Comparison of ENCODE assay signal across 10 mouse cellular contexts in the genomic region with DNA sequence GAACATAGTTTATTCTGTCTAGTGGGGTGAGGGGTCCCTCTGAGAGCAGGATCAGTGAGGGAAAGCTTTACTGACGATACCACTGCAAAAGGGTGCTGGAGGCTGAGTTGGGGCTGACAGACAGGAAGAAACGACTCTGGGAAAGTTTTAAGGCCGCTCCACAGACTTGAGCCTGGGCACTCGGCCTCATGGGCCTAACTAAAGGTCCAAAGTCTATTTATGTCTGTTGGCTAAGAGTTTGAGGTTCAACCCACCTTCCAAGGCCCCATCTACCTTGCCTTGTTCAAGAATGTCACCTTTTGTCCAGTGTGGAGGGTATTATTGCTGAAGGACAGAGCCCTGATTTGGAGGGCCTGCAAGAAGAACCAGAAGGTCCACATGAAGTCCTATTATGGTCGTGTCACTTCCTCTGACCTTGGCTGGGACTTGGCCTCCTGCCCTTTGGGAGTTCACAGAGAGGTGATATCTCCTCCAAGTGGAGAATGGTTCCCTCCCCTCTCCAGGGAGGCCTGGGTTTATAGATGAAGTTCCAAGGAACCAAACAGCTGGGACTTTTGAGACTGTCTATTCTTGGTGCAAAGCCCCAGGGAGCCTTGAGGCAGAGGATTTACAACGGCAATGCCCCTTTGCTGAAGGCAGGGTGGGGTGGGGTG. TPM values are rescaled to one million over a fixed set of nuclear protein-coding genes. Genes with fewer than 3 reads are reported as not detected.
DNase-seq lines count a peak whose midpoint lies in the region; ATAC-seq and TF ChIP-seq lines count a peak whose summit lies in the region.
"Had no signal": no experiment of that assay in that cellular context is flagged by ENCODE, and none has a peak within 500 bp of the region (broad histone marks: within the 10 kb centered on the region; RNA-seq: fewer than 3 reads in every experiment).

No protein-coding gene starts in this region.

- no peak for TF ChIP-seq CTCF in kidney, adult 2 months (conservative IDR thresholded peaks at IDR 0.05; ENCODE audit: insufficient read depth, insufficient read length, low read depth, low read length)

- no peak overlapping the region for H3K4me3 ChIP-seq in kidney, adult 2 months (ENCODE audit: insufficient read depth, low read depth, low read length)
- H3K4me3 ChIP-seq: embryonic facial prominence, embryonic 12.5 days; limb, embryonic 12.5 days had no signal

- 28% methylated on average over 6 of the region's 6 CpGs for WGBS in kidney, adult 2 months

- H3K27ac ChIP-seq in kidney, adult 2 months (ENCODE audit: insufficient read depth, low read depth, low read length), result peak overlapping the region; percentile 62
- H3K27ac ChIP-seq: embryonic facial prominence, embryonic 12.5 days; limb, embryonic 12.5 days had no signal

- intact Hi-C loops in gastrocnemius, postnatal 14 days (cut with DNase I; ENCODE audit: low total_unique reads), result no loop called here

- TF ChIP-seq POLR2A in kidney, adult 2 months (IDR thresholded peaks at IDR 0.05; ENCODE audit: low read depth, low read length), result no peak

- DNase-seq in adipocyte (ENCODE audit: low spot score), result peak; percentile 64
- peak; percentile 76 for DNase-seq in gastrocnemius, postnatal 14 days
- DNase-seq in kidney, adult 2 months, result peak; percentile 96
- peak; percentile 89 for DNase-seq in lung, postnatal 36 days
- no peak for DNase-seq in layer of hippocampus, postnatal 10 days (ENCODE audit: low spot score in 2 of 2)
- DNase-seq in cerebellum, adult 9-10 months, result no peak

- no peak for ATAC-seq in megakaryocyte-erythroid progenitor cell, adult 5-6 weeks (replicated peaks; ENCODE audit: low FRiP score, low TSS enrichment, poor library complexity, severe bottlenecking)
- no peak for ATAC-seq in monocyte, adult 5-6 weeks (replicated peaks; ENCODE audit: insufficient number of reproducible peaks, low FRiP score, low TSS enrichment, poor library complexity, severe bottlenecking)

- H3K4me1 ChIP-seq in kidney, adult 2 months (ENCODE audit: control insufficient read depth, insufficient read depth, low read length), result peaks cover 24% of the 10 kb centered on the region

- H3K36me3 ChIP-seq in kidney, adult 2 months (ENCODE audit: control insufficient read depth, insufficient read depth, low read length), result no peaks in the 10 kb centered on the region
- H3K36me3 ChIP-seq: embryonic facial prominence, embryonic 12.5 days; limb, embryonic 12.5 days had no signal

- H3K27me3 ChIP-seq in kidney, adult 2 months (replicated peaks; ENCODE audit: control insufficient read depth, insufficient read depth, low read length), result no peaks in the 10 kb centered on the region
- H3K27me3 ChIP-seq: embryonic facial prominence, embryonic 12.5 days; limb, embryonic 12.5 days had no signal

RNA-seq across cellular contexts. Expression of a gene that starts 55.2 kb away (rescaled TPM):
- total RNA-seq in gastrocnemius, postnatal 14 days (2021), result 10 to 100 TPM; 33.8 to 48.2 TPM
- 322 and 340 TPM in 2 replicates for polyA plus RNA-seq in kidney, adult 2 months (2012; rRNA removed)
- total RNA-seq in megakaryocyte-erythroid progenitor cell, adult 5-6 weeks (2014; fragmentation: Nextera tagmentation), result 1.9 and 11.1 TPM in 2 replicates
- total RNA-seq in megakaryocyte-erythroid progenitor cell, adult 5-6 weeks (2017), result 3.0 and 6.7 TPM in 2 replicates
- total RNA-seq in layer of hippocampus, postnatal 10 days (2021), result 10 to 100 TPM; 23.2 to 23.3 TPM
- total RNA-seq in monocyte, adult 5-6 weeks (2017), result 42.6 to 50.4 TPM (median 43.0 TPM) in 3 replicates

Comparison
In these comparisons a context has a peak if more than half of its experiments do, and no peak if none do; other contexts are left out.
1. DNase-seq: peak in adipocyte (single experiment), gastrocnemius, postnatal 14 days (single experiment), kidney, adult 2 months (single experiment) and lung, postnatal 36 days (single experiment); none in layer of hippocampus, postnatal 10 days (0 of 2) and cerebellum, adult 9-10 months (single experiment).